Mouse (Mus musculus): ENCODE measurements around the gene E130311K13Rik. TPM values are rescaled to one million over a fixed set of nuclear protein-coding genes. Genes with fewer than 3 reads are reported as not detected.
A peak's percentile ranks its signal among the peaks of the same experiment; 100 is the strongest.

The E130311K13Rik gene
- 2.7 and 3.4 TPM in 2 replicates for polyA plus RNA-seq (2014; fragmentation: Nextera tagmentation; extraction: Ambion mirVana)

- ATAC-seq (ENCODE audit: insufficient number of reproducible peaks, low FRiP score, low TSS enrichment, low read depth) (peak; percentile 94), DNase-seq (ENCODE audit: low spot score) (peak; percentile 93)
- Histone ChIP-seq H3K4me2 (ENCODE audit: low read depth, severe bottlenecking) (peak within 1 kb of the TSS; percentile 57), H3K9me3 (ENCODE audit: control insufficient read depth, low read length) (no peaks in the 10 kb centered on the region), H3K27ac (replicated peaks; ENCODE audit: low read depth, low read length) (0 out of 2 replicates have a peak within 1 kb of the TSS, but pooled peaks have one; percentile 18), H3K27me3 (ENCODE audit: control insufficient read depth, insufficient read depth, low read length) (no peaks in the 10 kb centered on the region), H3K36me3 (ENCODE audit: control insufficient read depth, insufficient read depth, low read length) (no peaks in the 10 kb centered on the region), H3K4me3 (ENCODE audit: low read depth, low read length) (peak within 1 kb of the TSS; percentile 58), H3K9ac (ENCODE audit: low read length) (peak within 1 kb of the TSS; percentile 92), H3K4me1 (ENCODE audit: control insufficient read depth, insufficient read depth, low read length) (no peaks in the 10 kb centered on the region)
- WGBS, result 4% methylated on average over 46 of the region's 48 CpGs
Measured at GRCm38 (mm10) chr3:63928878-63929859, at the start of gene E130311K13Rik. Gene E130311K13Rik, minus strand, starts transcription at chr3:63929472.

- WGBS, result 72% methylated on average over 4 of the region's 4 CpGs
- Histone ChIP-seq H3K9me3 (ENCODE audit: control insufficient read depth, low read length) (no peaks in the 10 kb centered on the region), H3K27me3 (ENCODE audit: control insufficient read depth, insufficient read depth, low read length) (no peaks in the 10 kb centered on the region), H3K9ac (ENCODE audit: low read length) (no peak overlapping the region), H3K4me3 (ENCODE audit: low read depth, low read length) (no peak overlapping the region), H3K36me3 (ENCODE audit: control insufficient read depth, insufficient read depth, low read length) (peaks cover 5% of the 10 kb centered on the region; the same call in 1 of the 2 replicates), H3K27ac (replicated peaks; ENCODE audit: low read depth, low read length) (no peak overlapping the region), H3K4me1 (ENCODE audit: control insufficient read depth, insufficient read depth, low read length) (no peaks in the 10 kb centered on the region), H3K4me2 (ENCODE audit: low read depth, severe bottlenecking) (no peak overlapping the region; the same call in 1 of the 2 replicates)
- DNase-seq (ENCODE audit: low spot score), result no peak
- no peak for ATAC-seq (ENCODE audit: insufficient number of reproducible peaks, low FRiP score, low TSS enrichment, low read depth)
Measured at GRCm38 (mm10) chr3:63977895-63978294, 48.6 kb upstream of the E130311K13Rik start.

DNA sequence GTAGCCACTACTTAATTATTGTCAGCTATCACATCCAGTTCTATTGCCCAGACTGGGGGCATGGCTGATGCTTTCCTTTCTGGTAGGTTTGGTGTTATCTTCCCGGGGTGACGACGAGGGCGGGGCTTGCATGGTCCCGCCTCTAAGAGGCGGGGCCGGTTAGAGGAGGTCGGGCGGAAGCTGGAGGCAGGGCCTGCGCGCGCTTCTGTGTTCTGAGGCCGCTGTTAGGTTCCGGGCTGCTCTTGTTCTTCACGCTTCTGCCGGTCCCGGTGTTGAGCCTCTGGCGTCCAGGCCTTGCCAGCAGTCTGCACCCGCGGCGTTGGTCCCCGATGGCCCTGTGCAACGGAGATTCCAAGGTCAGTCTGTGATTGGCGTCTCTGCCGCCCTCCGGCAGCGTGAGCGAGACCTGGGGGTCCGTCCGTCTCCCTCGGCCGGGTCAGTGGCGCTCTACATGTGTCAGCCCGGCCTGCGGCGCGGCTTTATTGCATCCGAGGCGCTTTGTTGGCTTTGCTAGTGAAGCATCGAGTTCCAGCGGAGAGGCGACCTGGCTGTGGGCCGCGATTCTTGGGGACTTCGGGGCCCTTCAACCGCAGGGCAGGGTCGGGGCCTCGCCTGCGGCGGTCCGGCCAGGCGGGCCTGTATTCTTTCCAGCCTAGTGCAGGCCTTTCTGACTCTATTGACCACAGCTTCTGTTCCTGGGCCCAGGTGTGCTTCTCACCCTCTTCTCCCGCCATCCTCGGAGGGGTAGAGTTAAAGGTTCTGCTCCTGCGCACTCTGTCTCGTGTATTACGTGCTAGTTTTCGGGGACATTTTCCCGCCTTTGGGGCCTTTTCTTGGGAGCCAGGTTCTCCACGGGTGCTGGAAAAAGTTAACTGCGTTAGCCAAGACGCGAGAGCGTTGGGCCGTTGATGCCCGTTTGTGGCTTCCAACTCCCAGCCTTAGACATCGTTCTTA lies 47.0 kb upstream of the E130311K13Rik start, which contains the start of gene Gmps:
Gmps (plus strand) TSS at position 152 of the 954 bp plus-strand sequence.
- Histone ChIP-seq H3K27me3 (ENCODE audit: control insufficient read depth, insufficient read depth, low read length) (no peaks in the 10 kb centered on the region), H3K9ac (ENCODE audit: low read length) (peak within 1 kb of the TSS; percentile 97), H3K27ac (replicated peaks; ENCODE audit: low read depth, low read length) (peak within 1 kb of the TSS; percentile 84), H3K4me2 (ENCODE audit: low read depth, severe bottlenecking) (peak within 1 kb of the TSS; percentile 70), H3K9me3 (ENCODE audit: control insufficient read depth, low read length) (no peaks in the 10 kb centered on the region), H3K36me3 (ENCODE audit: control insufficient read depth, insufficient read depth, low read length) (peaks cover 3% of the 10 kb centered on the region; the same call in 1 of the 2 replicates), H3K4me1 (ENCODE audit: control insufficient read depth, insufficient read depth, low read length) (no peaks in the 10 kb centered on the region), H3K4me3 (ENCODE audit: low read depth, low read length) (peak within 1 kb of the TSS; percentile 89)
- peak; percentile 92 for DNase-seq (ENCODE audit: low spot score)
- ATAC-seq (ENCODE audit: insufficient number of reproducible peaks, low FRiP score, low TSS enrichment, low read depth), result peak; percentile 95
- under 1% methylated on average over 67 of the region's 67 CpGs for WGBS

GRCm38 (mm10) chr3:63965929-63966328 lies 36.7 kb upstream of the E130311K13Rik start:
- DNase-seq (ENCODE audit: low spot score) (no peak), ATAC-seq (ENCODE audit: insufficient number of reproducible peaks, low FRiP score, low TSS enrichment, low read depth) (no peak)
- Histone ChIP-seq H3K4me3 (ENCODE audit: low read depth, low read length) (no peak overlapping the region), H3K9ac (ENCODE audit: low read length) (no peak overlapping the region), H3K36me3 (ENCODE audit: control insufficient read depth, insufficient read depth, low read length) (no peaks in the 10 kb centered on the region), H3K27me3 (ENCODE audit: control insufficient read depth, insufficient read depth, low read length) (no peaks in the 10 kb centered on the region), H3K9me3 (ENCODE audit: control insufficient read depth, low read length) (no peaks in the 10 kb centered on the region), H3K4me1 (ENCODE audit: control insufficient read depth, insufficient read depth, low read length) (no peaks in the 10 kb centered on the region), H3K4me2 (ENCODE audit: low read depth, severe bottlenecking) (no peak overlapping the region), H3K27ac (replicated peaks; ENCODE audit: low read depth, low read length) (no peak overlapping the region)
- 69% methylated on average over 2 of the region's 2 CpGs for WGBS

DNA sequence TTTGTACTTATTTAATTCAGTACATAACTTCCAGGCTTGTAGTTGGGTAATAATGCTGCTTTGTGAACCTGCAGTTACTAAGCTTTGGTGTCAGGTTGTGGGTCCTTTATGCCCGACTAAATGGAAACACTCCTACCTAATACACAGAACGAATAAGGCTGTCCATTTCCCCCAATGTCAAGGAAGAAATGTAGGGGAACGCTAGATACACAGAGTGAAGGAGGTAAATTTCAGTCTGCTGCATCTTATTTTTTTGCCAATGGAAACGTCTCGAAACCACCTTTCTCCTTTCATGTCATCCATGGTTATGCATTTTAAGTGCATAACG lies 35.6 kb upstream of the E130311K13Rik start:
- H3K27ac ChIP-seq (replicated peaks; ENCODE audit: low read depth, low read length), result no peak overlapping the region

GRCm38 (mm10) chr3:63964100-63964921 lies 35.0 kb upstream of the E130311K13Rik start, which contains the start of gene Slc33a1:
Gene Slc33a1, minus strand, starts transcription at chr3:63964768.
- Histone ChIP-seq H3K4me3 (ENCODE audit: low read depth, low read length) (peak within 1 kb of the TSS; percentile 72), H3K9me3 (ENCODE audit: control insufficient read depth, low read length) (no peaks in the 10 kb centered on the region), H3K4me2 (ENCODE audit: low read depth, severe bottlenecking) (peak within 1 kb of the TSS; percentile 61), H3K27ac (replicated peaks; ENCODE audit: low read depth, low read length) (peak within 1 kb of the TSS; percentile 50; the same call in 1 of the 2 replicates), H3K27me3 (ENCODE audit: control insufficient read depth, insufficient read depth, low read length) (no peaks in the 10 kb centered on the region), H3K4me1 (ENCODE audit: control insufficient read depth, insufficient read depth, low read length) (no peaks in the 10 kb centered on the region), H3K36me3 (ENCODE audit: control insufficient read depth, insufficient read depth, low read length) (no peaks in the 10 kb centered on the region), H3K9ac (ENCODE audit: low read length) (peak within 1 kb of the TSS; percentile 63)
- under 1% methylated on average over 69 of the region's 69 CpGs for WGBS
- DNase-seq (ENCODE audit: low spot score), result peak; percentile 100
- peak; percentile 95 for ATAC-seq (ENCODE audit: insufficient number of reproducible peaks, low FRiP score, low TSS enrichment, low read depth)

More for the DNA sequence above, 35.6 kb upstream of the E130311K13Rik start:
- no peaks in the 10 kb centered on the region for H3K4me1 ChIP-seq (ENCODE audit: control insufficient read depth, insufficient read depth, low read length)
- H3K4me3 ChIP-seq (ENCODE audit: low read depth, low read length), result no peak overlapping the region
- H3K36me3 ChIP-seq (ENCODE audit: control insufficient read depth, insufficient read depth, low read length), result no peaks in the 10 kb centered on the region
- ATAC-seq (ENCODE audit: insufficient number of reproducible peaks, low FRiP score, low TSS enrichment, low read depth) (no peak; the same call in 1 of the 2 replicates), DNase-seq (ENCODE audit: low spot score) (no peak)
- H3K4me2 ChIP-seq (ENCODE audit: low read depth, severe bottlenecking), result peak overlapping the region; percentile 36; the same call in 1 of the 2 replicates
- 82% methylated on average over 6 of the region's 6 CpGs for WGBS
- no peaks in the 10 kb centered on the region for H3K9me3 ChIP-seq (ENCODE audit: control insufficient read depth, low read length)
- no peaks in the 10 kb centered on the region for H3K27me3 ChIP-seq (ENCODE audit: control insufficient read depth, insufficient read depth, low read length)
- H3K9ac ChIP-seq (ENCODE audit: low read length), result no peak overlapping the region

DNA sequence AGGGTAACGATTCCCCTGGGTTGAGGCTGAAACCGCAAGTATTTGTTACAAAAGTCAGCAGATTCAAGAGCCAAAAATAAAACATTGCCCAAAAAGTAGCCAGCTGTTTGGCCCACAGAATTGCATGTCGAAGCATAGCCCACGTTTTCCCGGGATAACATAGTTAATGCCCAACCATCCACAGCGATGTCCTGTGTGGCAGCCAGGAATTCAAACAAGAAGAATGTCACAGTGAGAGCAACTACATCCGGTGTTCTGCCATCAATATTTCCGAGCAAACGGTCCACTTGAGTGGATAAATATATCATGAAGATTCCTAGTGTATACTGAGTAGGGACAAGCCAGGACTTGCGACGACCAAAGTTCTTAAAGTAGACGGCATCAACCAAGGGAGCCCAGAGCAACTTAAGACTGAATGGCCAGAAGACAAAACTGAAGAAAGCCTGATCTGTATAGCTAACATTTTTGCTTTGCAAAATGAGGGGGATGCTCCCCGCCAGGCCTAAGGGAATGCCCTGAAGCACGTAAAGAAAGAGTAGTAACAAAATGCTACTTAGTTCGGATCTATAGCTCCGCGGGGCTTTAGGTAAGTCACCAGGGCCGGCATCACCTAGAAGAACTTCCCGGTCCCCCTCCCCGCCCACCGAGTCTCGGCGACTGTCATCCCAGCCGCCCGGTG lies 34.3 kb upstream of the E130311K13Rik start:
- Histone ChIP-seq H3K9me3 (ENCODE audit: control insufficient read depth, low read length) (no peaks in the 10 kb centered on the region), H3K27ac (replicated peaks; ENCODE audit: low read depth, low read length) (no peak overlapping the region)
- 9% methylated on average over 25 of the region's 25 CpGs for WGBS

More for the DNA sequence above, 34.3 kb upstream of the E130311K13Rik start:
- Histone ChIP-seq H3K4me1 (ENCODE audit: control insufficient read depth, insufficient read depth, low read length) (no peaks in the 10 kb centered on the region), H3K9ac (ENCODE audit: low read length) (peak overlapping the region; percentile 63), H3K4me3 (ENCODE audit: low read depth, low read length) (peak overlapping the region; percentile 72), H3K36me3 (ENCODE audit: control insufficient read depth, insufficient read depth, low read length) (no peaks in the 10 kb centered on the region), H3K4me2 (ENCODE audit: low read depth, severe bottlenecking) (peak overlapping the region; percentile 61), H3K27me3 (ENCODE audit: control insufficient read depth, insufficient read depth, low read length) (no peaks in the 10 kb centered on the region)
- ATAC-seq (ENCODE audit: insufficient number of reproducible peaks, low FRiP score, low TSS enrichment, low read depth) (no peak), DNase-seq (ENCODE audit: low spot score) (peak; percentile 23)
